Mouse (Mus musculus): ENCODE measurements around the gene Nfatc4.

DNA sequence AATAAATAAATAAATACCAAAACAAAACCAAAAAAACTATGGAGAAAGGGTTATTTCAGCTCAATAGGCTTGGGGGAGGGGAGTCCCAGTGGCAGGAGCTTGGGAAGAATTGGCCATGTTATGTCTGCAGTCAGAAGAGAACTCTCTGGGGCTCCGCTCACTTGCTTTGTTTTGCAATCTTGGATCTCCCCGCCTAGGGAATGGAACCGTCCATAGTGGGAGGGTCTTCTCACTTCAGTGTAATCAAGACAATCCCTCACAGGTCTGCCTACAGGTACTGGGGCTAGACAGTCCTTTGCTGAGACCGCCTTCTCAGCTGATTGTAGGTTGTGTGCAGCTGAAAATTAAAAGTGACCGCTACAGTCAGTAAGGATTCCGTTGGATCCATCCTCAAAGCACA, 46.6 kb downstream of the Nfatc4 start:
- TF ChIP-seq CTCF (IDR thresholded peaks at IDR 0.05; ENCODE audit: borderline replicate concordance, extremely low read depth, insufficient read depth, insufficient read length) (no peak), POLR2A (IDR thresholded peaks at IDR 0.05; ENCODE audit: borderline replicate concordance, extremely low read depth, insufficient read depth, insufficient read length, poor library complexity, severe bottlenecking) (no peak)
